Mouse (Mus musculus) heart, postnatal 0 days (tissue): ENCODE data around the gene Syn3.

Source experiments
- CTCF ChIP-seq: IDR thresholded peaks from 2 replicates; pipeline ENCODE4 v1.5.1; 2016; ENCODE audit warnings: antibody characterized with exemption, control low read depth, low read depth
- EP300 ChIP-seq: IDR thresholded peaks from 2 replicates; pipeline ENCODE4 v1.6.1; 2016; ENCODE audit warnings: antibody characterized with exemption, low read depth

DNA sequence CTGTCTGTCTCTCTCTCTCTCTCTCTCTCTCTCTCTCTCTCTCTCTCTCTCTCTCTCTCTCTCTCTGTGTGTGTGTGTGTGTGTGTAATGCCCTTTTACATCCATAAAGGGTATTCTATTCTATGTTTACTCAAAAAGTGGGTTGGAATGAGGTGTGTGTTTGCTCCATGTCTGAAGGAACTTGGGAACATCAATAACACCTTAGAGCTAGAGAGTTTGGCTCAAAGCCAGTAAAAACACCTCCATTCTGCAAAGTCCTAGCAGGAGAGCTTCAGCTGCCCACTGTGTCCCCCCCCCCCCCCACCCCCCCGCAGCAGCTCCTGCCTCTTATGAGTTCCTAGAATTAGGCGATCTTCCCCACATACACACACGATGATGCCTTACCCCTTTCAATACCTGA is 161.5 kb downstream of the Syn3 start:
- TF ChIP-seq CTCF, result no peak
- no peak for TF ChIP-seq EP300
